Mouse (Mus musculus) forebrain, postnatal 0 days (tissue): ENCODE data around the gene Kctd5. TPM values are rescaled to one million over a fixed set of nuclear protein-coding genes. Genes with fewer than 3 reads are reported as not detected.

Experiments used
- ATAC-seq: fragments of 200-750 bp; cut with Nextera tagmentation; 2 replicates; pipeline ENCODE4 v1.8.0; 2017; ENCODE audit warnings: mild to moderate bottlenecking, moderate library complexity
- DNase-seq: peaks from one replicate; pipeline ENCODE4 v3.0.0-alpha.2; 2015
- H3K27ac ChIP-seq: fragments of 300-500 bp; sonication (generic); 2 replicates; pipeline ENCODE4 v1.5.1; 2014; ENCODE audit warnings: low read depth, mild to moderate bottlenecking, antibody characterized with exemption, low read length, moderate library complexity, mixed read lengths
- H3K27me3 ChIP-seq: fragments of 300-500 bp; sonication (generic); 2 replicates; pipeline ENCODE4 v1.6.1; 2014; ENCODE audit warnings: mild to moderate bottlenecking, low read length, mixed read lengths; ENCODE audit not compliant: insufficient read depth
- H3K36me3 ChIP-seq: fragments of 300-500 bp; sonication (generic); 2 replicates; pipeline ENCODE4 v1.6.1; 2014; ENCODE audit warnings: mild to moderate bottlenecking, moderate library complexity; ENCODE audit not compliant: insufficient read depth
- H3K4me1 ChIP-seq: fragments of 300-500 bp; sonication (generic); 2 replicates; pipeline ENCODE4 v1.6.1; 2014; ENCODE audit warnings: antibody characterized with exemption; ENCODE audit not compliant: insufficient read depth
- H3K4me2 ChIP-seq: fragments of 300-500 bp; sonication (generic); 2 replicates; pipeline ENCODE4 v1.6.1; 2014; ENCODE audit warnings: low read depth, mild to moderate bottlenecking, moderate library complexity
- H3K4me3 ChIP-seq: fragments of 300-500 bp; sonication (generic); 2 replicates; pipeline ENCODE4 v1.5.1; 2014; ENCODE audit warnings: low read depth, low read length, mixed read lengths
- H3K9ac ChIP-seq: fragments of 300-500 bp; sonication (generic); 2 replicates; pipeline ENCODE4 v1.6.1; 2014; ENCODE audit warnings: mild to moderate bottlenecking
- H3K9me3 ChIP-seq: fragments of 300-500 bp; sonication (generic); 2 replicates; pipeline ENCODE4 v1.6.1; 2016; ENCODE audit warnings: low read length
- CTCF ChIP-seq: sonication (generic); IDR thresholded peaks from 2 replicates; pipeline ENCODE4 v1.5.1; 2016; ENCODE audit warnings: antibody characterized with exemption, control low read depth, low read depth
- WGBS: fragments of 180-500 bp; shearing (Covaris S2); extraction: QIAGEN DNeasy Blood & Tissue Kit; methylation state at CpG from one replicate; pipeline ENCODE4 v1.1.7; 2014; 5-methylcytosine and 5-hydroxymethylcytosine counted together
- polyA plus RNA-seq: library from polyadenylated mRNA; unstranded; fragments of >200 nt; fragmentation: Nextera tagmentation; extraction: Ambion mirVana; gene quantifications from 2 replicates; pipeline ENCODE4 v1.2.1, GENCODE M21; 2015
- total RNA-seq: library from RNA; depleted of rRNA; stranded (reverse); fragments of >200 nt; gene quantifications from 2 replicates; pipeline ENCODE4 v1.2.3, GENCODE M21; 2014

Kctd5 gene
- total and polyA plus RNA-seq, 2 experiments from 2014 or later: 87.2 to 97.6 TPM

DNA sequence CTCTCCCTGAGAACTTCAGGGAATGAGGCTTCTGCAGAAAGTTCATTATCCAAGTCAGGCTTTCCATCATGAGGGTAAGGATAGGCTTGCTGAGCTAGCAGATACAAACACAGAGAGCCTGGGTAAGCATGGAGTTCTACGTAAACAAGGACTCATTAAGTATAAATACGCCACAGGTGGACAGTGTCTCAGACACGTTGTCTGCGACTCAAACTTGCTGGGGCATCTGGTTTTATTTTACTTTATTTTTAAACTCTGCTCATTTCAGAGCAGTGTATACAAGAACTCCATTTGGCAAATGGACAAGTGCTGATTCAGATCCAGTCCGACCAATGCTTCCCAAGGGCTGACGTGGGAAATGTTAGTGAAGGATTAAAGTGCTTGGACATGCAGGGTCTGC is 52.6 kb downstream of the Kctd5 start:
- TF ChIP-seq CTCF: no peak
- WGBS: 84% methylated on average over 6 of the region's 6 CpGs

DNA sequence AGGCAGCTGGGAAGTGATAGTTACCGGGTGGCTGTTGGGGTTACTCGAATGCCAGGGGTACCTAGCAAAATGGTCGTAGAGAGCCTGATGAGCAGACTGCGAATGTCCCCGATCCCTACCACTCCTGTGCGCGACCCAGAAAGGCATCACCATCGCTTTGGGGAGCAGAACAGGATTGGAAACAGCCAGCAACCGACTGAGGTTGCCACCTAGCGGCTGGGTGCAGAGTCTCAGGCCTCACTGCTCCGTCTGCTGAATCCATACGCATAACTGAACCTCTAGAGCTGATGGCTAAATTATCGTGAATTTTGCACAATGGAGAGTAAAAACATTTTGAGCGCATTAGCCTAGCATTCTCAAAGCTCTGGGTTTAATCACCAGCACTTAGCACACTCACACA is 57.6 kb downstream of the Kctd5 start:
- ATAC-seq: no peak
- Histone ChIP-seq H3K4me1 (no peaks in the 10 kb centered on the region), H3K9ac (no peak overlapping the region), H3K9me3 (no peaks in the 10 kb centered on the region), H3K4me2 (no peak overlapping the region), H3K36me3 (no peaks in the 10 kb centered on the region), H3K4me3 (no peak overlapping the region), H3K27ac (no peak overlapping the region), H3K27me3 (no peaks in the 10 kb centered on the region)
- WGBS: 32% methylated on average over 14 of the region's 14 CpGs
- TF ChIP-seq CTCF: peak; percentile 48
- DNase-seq: no peak

More for the DNA sequence above, 52.6 kb downstream of the Kctd5 start:
- DNase-seq: no peak
- H3K36me3 ChIP-seq: no peaks in the 10 kb centered on the region
- no peak overlapping the region for H3K9ac ChIP-seq
- no peak for ATAC-seq
- no peaks in the 10 kb centered on the region for H3K9me3 ChIP-seq
- no peak overlapping the region for H3K4me3 ChIP-seq
- H3K27me3 ChIP-seq: no peaks in the 10 kb centered on the region
- no peak overlapping the region for H3K4me2 ChIP-seq
- no peaks in the 10 kb centered on the region for H3K4me1 ChIP-seq
- no peak overlapping the region for H3K27ac ChIP-seq

DNA sequence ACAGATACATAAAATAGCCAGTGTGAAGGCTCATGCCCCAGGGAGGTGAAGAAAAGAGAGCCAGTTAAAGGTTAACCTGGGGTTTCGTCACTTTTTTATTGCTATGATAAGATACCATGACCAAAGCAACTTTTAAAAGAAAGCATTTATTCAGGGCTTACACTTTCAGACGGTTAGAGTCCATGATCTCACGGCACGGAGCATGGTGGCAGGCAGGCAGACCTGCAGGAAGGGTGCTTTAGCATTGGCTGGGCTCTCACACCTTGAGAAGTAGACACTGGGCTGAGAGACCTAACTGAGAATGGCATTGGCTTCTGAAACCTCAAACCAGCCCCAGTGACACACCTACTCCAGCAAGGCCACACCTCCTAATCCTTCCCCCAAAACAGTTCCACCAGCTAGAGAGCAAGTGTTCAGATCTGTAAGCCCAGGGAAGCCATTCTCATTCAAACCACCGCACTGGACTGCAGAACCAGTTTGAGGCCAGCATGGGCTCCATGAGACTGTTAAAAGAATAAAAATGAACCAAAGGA is 58.8 kb downstream of the Kctd5 start:
- Histone ChIP-seq H3K4me2 (no peak overlapping the region), H3K9ac (no peak overlapping the region), H3K4me1 (no peaks in the 10 kb centered on the region), H3K27me3 (no peaks in the 10 kb centered on the region), H3K9me3 (no peaks in the 10 kb centered on the region), H3K4me3 (no peak overlapping the region), H3K36me3 (no peaks in the 10 kb centered on the region), H3K27ac (no peak overlapping the region)
- WGBS: 90% methylated on average over 5 of the region's 5 CpGs
- TF ChIP-seq CTCF: no peak
- DNase-seq: no peak
- no peak for ATAC-seq

DNA sequence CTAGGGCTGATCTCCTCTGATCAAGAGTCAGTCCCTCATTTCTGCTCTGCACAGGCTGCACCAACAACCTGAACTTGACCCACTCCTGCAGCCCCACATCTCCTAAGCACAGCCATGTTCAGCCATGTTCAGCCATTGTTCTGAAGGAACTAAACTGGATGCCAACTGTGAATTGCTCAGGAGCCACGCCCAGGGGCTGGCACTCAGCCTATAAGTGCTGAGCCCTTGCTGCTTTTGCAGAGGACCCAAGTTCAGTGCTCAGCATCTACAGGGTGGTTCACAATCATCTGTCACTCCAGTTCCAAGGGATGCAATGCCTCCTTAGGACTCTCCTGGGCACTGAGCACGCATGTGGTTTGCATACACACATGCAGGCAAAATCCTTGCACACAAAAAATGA is 60.4 kb downstream of the Kctd5 start:
- no peak overlapping the region for H3K4me2 ChIP-seq
- no peak overlapping the region for H3K27ac ChIP-seq
- ATAC-seq (no peak), DNase-seq (no peak)
- H3K4me3 ChIP-seq: no peak overlapping the region
- H3K4me1 ChIP-seq: no peaks in the 10 kb centered on the region
- 73% methylated on average over 2 of the region's 2 CpGs for WGBS
- H3K9ac ChIP-seq: no peak overlapping the region
- TF ChIP-seq CTCF: no peak
- no peaks in the 10 kb centered on the region for H3K27me3 ChIP-seq
- no peaks in the 10 kb centered on the region for H3K9me3 ChIP-seq
- H3K36me3 ChIP-seq: no peaks in the 10 kb centered on the region

DNA sequence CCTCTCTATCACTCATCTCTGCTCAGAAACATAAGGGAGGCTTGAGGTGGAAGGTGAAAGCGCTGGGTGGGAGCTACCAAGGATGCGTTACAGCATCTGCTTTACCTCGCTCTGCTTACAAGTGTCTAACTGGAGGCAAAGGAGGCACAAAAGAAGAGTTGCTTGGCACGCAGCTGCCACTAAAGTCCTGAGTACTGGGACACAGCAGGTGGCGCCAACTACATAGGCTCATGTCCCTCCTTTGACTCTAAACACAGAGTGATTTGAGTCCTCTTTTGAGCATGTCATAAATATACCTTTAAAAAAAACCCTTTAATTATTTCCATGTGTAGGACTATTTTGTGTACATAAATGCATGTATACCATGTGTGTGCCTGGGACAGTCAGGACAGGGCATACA is 63.7 kb downstream of the Kctd5 start:
- Histone ChIP-seq H3K4me1 (no peaks in the 10 kb centered on the region), H3K9me3 (no peaks in the 10 kb centered on the region), H3K4me2 (no peak overlapping the region), H3K4me3 (no peak overlapping the region), H3K9ac (no peak overlapping the region), H3K27me3 (no peaks in the 10 kb centered on the region), H3K27ac (no peak overlapping the region), H3K36me3 (no peaks in the 10 kb centered on the region)
- DNase-seq: no peak
- no peak for ATAC-seq
- 54% methylated on average over 5 of the region's 5 CpGs for WGBS
- no peak for TF ChIP-seq CTCF

DNA sequence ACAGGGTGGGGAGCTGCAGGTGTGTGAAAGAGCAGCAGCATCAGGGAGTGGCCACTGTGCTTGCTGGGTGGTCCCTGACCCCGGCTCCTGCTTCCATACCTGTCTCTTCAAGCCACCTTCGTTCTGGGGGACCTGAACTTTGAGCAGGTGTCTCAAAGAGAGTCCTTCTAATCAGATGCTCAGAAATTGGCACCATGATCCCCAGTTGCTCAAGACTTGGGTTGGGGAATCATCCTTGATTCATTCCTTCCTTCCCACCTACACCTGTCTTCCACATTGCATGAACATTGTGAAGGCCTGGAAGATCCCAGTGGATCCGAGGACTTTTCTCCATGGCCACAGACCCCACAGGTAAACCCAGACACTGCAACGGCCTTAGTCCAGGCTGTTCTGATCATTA is 65.2 kb downstream of the Kctd5 start:
- no peaks in the 10 kb centered on the region for H3K36me3 ChIP-seq
- no peaks in the 10 kb centered on the region for H3K9me3 ChIP-seq
- ATAC-seq: no peak
- TF ChIP-seq CTCF: no peak
- WGBS: 80% methylated on average over 4 of the region's 4 CpGs
- no peak overlapping the region for H3K4me3 ChIP-seq
- H3K4me1 ChIP-seq: no peaks in the 10 kb centered on the region
- no peaks in the 10 kb centered on the region for H3K27me3 ChIP-seq
- H3K9ac ChIP-seq: no peak overlapping the region
- DNase-seq: no peak
- H3K4me2 ChIP-seq: no peak overlapping the region
- no peak overlapping the region for H3K27ac ChIP-seq

DNA sequence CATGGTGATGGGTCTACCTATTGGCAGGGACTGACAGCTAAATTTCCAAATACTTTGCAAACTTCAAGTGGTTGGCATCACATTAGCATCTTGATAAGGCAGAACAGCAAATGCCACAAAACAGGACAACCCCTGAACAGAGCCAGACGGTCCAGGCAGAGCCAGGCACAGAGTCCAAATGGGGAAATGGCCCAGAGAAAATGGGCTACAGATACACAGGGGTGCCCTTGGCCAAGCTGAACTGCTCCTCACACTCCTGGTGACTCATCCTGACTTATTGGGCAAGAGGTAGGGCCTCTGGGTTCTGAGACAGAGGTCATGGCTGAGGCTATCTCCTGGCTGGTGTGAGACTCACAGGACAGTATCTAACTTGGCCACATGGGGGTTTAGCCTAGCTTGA is 65.9 kb downstream of the Kctd5 start:
- 67% methylated on average over 1 of the region's 1 CpGs for WGBS
- H3K4me1 ChIP-seq: no peaks in the 10 kb centered on the region

More for the DNA sequence above, 65.9 kb downstream of the Kctd5 start:
- H3K9ac ChIP-seq: no peak overlapping the region
- no peaks in the 10 kb centered on the region for H3K36me3 ChIP-seq
- H3K4me2 ChIP-seq: no peak overlapping the region
- no peaks in the 10 kb centered on the region for H3K9me3 ChIP-seq
- H3K27ac ChIP-seq: no peak overlapping the region
- H3K27me3 ChIP-seq: no peaks in the 10 kb centered on the region
- no peak overlapping the region for H3K4me3 ChIP-seq
- ATAC-seq: no peak
- no peak for TF ChIP-seq CTCF
- no peak for DNase-seq
